Mouse (Mus musculus): ENCODE measurements around the gene Ubr3.

Ubr3 gene

GRCm38 (mm10) chr2:69897039-69897617 lies at the start of gene Ubr3:
Ubr3 (plus strand) TSS chr2:69897246.
- peak; percentile 95 for DNase-seq (ENCODE audit: low read depth, low spot score)

DNA sequence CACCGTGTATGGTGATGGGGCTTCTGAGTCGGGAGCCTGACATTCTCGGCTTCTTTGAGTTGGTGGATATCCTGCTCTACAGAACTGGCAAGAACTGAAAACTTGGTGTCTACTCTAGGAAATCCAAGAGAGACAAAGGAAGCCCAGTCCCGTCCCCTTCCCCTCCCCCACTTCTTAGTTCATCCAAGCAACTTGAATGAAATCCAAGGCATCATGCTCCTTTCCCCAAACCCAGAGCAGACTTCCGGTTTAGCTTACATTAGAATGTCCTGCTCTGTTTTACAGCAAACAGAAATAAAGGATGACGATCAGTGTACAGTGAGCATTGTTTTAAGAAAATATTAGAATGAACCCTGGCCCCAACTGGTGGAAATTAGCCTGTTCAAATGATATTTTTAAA lies 47.8 kb upstream of the Ubr3 start:
- DNase-seq (ENCODE audit: low read depth, low spot score): no peak

DNA sequence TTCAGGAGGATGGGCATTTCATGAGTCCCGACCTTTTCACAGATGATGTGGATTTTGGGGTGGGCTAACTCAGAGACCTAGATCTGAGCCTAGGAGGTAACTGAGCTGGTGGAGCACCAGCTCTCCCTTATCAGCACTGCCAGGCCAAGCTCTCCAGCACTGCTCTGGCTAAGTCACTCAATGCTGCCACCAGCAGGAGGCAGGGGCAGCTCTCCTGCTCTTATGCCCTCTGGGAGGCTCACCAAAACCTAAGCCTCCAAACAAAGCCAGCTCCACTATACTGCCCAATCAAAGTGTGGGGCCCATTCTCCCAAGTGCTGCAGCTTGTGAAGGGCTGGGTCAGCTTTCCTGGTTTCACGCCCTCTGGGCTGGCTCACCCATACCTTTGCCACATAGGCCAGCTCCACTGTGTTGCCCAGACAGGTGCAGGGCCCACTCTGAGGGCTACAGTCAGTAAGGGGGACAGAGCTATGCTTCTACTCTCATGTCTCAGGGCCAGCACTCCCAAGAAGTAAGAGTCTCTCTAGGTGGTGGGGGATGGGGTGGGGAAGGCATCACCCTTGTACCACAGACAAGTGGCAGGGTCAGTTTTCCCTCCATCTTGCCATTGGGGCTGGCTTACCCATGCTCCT lies 45.5 kb upstream of the Ubr3 start:
- no peak for DNase-seq (ENCODE audit: low read depth, low spot score)

DNA sequence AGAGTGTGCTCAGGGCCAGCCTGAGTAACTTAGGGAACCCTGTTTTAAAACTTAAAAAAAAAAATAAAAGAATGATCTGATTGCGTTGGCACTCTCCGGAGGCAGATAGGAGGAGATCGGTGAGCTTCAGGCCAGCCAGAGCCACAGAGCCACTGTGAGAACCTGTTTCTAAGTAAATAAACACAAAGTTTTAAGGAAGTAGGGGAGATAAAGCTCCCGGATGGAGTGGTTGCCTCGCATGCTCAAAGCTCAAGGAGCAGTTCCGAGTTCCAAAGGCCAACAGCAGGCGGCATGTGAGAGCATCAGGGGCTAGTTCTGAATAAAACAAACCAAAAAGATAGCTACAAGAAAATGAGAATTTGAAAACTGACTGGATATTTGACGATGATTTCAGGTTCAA lies 40.7 kb upstream of the Ubr3 start:
- DNase-seq (ENCODE audit: low read depth, low spot score): no peak

DNA sequence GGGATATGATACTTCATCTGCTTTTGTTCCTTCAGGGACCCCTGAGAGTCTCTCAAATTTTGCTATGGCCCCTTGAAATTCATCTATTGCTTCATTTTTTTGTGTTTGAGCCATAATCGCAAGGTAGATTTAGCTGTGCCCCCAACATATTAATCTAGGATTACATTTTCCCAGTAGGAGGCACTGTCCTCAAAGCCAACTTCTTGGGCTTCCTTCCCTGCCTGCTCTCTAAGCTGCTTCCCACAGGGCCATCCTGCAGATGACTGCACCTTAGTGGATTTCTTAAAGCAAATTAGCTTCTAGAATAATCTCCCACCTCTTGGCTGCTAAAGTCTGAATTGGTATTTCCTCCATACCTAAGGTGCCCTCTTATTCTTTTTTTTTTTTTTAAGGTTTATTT lies 39.2 kb upstream of the Ubr3 start:
- DNase-seq (ENCODE audit: low read depth, low spot score): peak; percentile 34

GRCm38 (mm10) chr2:69860972-69861452 lies 36.0 kb upstream of the Ubr3 start:
- peak; percentile 54 for DNase-seq (ENCODE audit: low read depth, low spot score)

DNA sequence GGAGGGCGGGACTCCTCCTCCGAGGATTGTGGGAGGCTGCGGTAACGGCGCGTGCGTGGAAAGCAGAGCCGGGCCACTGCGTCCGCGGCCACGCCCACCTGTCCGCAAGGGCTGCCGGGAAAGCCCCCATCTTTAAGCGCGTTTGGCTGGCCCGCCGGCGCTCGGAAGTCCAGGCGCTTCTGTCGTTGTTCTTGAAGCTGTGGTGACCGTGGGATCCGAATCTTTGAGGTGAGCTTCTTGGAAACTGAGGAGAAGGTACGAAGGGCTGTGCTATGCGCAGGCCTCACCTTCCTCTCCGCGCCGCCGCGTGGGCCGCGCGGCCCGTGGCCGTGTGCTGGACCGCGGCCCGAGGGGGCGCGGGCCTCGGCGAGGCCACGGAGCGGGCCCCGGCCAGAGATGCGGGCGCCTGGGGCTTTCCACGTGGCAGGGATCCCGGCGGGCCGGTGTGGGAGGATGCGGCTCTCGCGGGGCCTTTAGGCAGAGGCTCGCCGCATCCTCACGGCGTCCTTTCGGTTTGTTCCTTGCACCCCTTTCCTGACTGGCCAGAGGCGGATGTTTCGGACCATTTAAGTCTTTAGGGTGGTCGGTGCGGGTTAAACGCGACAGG lies 35.5 kb upstream of the Ubr3 start, which contains the start of gene Ssb:
Gene Ssb (plus strand): TSS at position 78 of the 607 bp plus-strand sequence.
- DNase-seq (ENCODE audit: low read depth, low spot score): peak; percentile 91

- no peak for DNase-seq (ENCODE audit: low read depth, low spot score)
These were observed 34.9 kb upstream of the Ubr3 start for GRCm38 (mm10) chr2:69862117-69862657.

- DNase-seq (ENCODE audit: low read depth, low spot score): no peak
These were observed 13.1 kb upstream of the Ubr3 start for GRCm38 (mm10) chr2:69883990-69884391.

DNA sequence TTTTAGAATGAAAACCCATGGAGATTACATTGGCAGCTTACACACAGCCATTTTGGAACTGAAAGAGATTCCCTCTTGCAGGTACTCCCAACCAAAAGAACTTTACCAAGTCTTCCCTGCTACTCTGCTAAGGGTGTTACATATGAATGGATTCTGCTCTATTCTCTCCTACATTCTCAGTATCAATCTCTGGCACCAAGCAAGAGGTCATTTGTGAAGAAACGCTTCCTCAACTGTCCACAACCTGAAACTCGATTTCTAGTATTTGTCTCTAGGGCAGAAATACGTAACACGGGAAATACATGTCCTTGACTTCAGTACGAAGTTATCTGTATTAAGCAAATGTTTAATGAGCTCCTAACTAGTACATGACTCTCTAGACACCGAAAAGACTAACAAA lies 12.5 kb upstream of the Ubr3 start:
- DNase-seq (ENCODE audit: low read depth, low spot score): no peak

DNA sequence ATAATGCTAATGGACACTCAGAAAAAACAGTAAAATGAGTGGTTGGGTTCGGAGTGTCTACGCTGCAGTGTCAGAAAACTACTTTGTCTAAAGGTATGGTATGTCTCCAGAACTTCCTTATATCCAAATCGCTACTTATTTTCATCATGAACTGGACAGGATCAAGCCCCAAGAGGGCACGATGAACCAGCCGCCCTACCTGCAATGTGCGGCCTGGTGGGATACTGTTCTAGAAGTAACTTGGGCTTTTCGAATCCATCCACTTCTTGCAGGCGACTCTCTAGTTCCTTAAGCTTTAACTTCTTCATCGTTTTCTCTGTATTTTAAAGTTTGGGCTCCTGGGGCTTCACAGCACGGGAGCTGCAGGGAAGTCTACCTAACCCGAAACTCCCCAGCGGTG lies 12.0 kb upstream of the Ubr3 start:
- no peak for DNase-seq (ENCODE audit: low read depth, low spot score)

- DNase-seq (ENCODE audit: low read depth, low spot score): peak; percentile 87
These were observed 11.4 kb upstream of the Ubr3 start, which contains the start of gene Mettl5 for GRCm38 (mm10) chr2:69885451-69886305. Mettl5 (minus strand) TSS chr2:69885615.

DNA sequence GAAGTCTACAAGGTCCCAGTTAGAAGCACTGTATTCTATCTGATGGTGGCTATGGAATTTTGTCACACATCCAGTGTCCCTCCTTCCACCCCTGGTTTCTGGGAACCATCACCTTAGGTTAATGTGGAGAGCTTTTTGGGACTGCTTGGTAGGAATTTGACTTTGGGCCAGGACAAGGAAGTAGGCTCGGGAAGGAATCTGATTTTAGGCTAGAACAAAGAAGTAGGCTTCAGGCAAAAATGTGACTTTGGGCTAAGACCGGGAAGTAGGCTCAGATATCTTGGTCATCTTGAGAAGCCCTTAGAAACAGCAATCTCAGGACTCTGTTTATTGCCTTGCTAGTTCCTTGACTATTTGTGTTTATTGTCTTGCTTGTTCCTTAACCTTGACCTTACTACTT lies 8.1 kb upstream of the Ubr3 start:
- DNase-seq (ENCODE audit: low read depth, low spot score): no peak

GRCm38 (mm10) chr2:69890843-69891242 lies 6.2 kb upstream of the Ubr3 start:
- peak; percentile 48 for DNase-seq (ENCODE audit: low read depth, low spot score)

- peak; percentile 83 for DNase-seq (ENCODE audit: low read depth, low spot score)
These were observed 3.9 kb upstream of the Ubr3 start for GRCm38 (mm10) chr2:69893145-69893544.

DNA sequence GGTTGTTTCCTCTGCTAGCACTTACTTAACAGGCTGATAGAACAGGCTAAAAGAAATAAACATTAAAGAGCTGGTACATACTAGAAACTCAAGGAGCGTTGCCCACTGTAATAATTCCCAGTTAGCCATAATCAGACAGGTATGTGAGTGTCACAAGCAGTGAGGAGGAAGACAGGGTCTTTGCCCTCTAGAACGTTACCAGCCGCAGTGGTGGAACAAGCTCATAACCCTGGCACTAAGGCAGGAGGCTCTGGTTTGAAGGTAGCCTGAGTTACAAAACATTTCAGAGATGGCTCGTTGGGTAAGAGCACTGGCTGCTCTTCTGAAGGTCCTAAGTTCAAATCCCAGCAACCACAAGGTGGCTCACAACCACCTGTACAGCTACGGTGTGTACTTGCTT lies 3.2 kb upstream of the Ubr3 start:
- no peak for DNase-seq (ENCODE audit: low read depth, low spot score)

GRCm38 (mm10) chr2:69895502-69896223 lies 1.4 kb upstream of the Ubr3 start:
- peak; percentile 61 for DNase-seq (ENCODE audit: low read depth, low spot score)

DNA sequence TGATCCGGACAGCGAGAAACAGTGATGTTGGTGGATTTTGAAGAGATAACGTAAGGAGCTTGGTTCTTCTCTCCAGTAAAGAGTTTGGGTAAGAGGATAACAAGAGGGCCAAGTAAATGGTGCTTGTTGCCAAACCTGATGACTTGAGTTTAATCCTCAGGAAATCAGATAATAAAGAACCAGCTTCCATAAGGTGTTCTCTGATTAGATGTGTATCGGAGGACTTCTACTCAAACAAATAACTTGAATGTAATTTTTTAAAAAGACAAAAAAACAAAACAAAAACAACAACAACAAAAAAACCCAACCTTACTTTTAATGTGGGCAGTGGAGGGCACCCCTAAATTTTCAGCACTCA lies 843 bp upstream of the Ubr3 start:
- no peak for DNase-seq (ENCODE audit: low read depth, low spot score)

- peak; percentile 48 for DNase-seq (ENCODE audit: low read depth, low spot score)
These were observed 851 bp downstream of the Ubr3 start for GRCm38 (mm10) chr2:69897618-69898575.

- DNase-seq (ENCODE audit: low read depth, low spot score): no peak
These were observed 6.5 kb downstream of the Ubr3 start for GRCm38 (mm10) chr2:69903541-69903940.

Data from ES-CJ7 (cell line).